Mouse (Mus musculus) thymus, adult 18-20 months (tissue): ENCODE results near the gene Pgbd1.
"Not testable (repeated sequence)": the region's sequence is repeated elsewhere in the genome, so short reads cannot be mapped to it uniquely, and the experiment has no call there.

Source experiments
- DNase-seq, 2 experiments: peaks; one replicate each; pipeline ENCODE4 v3.0.0; 2022; ENCODE audit warnings: mixed read lengths in 2 of 2

Gene Pgbd1

GRCm38 (mm10) chr13:21440503-21441206 lies at the start of gene Pgbd1:
Gene Pgbd1 (minus strand): TSS chr13:21441058.
- peak; percentile 28 to 55 for DNase-seq

- no peak for DNase-seq
These were observed 46.0 kb upstream of the Pgbd1 start for GRCm38 (mm10) chr13:21486881-21487280.

DNA sequence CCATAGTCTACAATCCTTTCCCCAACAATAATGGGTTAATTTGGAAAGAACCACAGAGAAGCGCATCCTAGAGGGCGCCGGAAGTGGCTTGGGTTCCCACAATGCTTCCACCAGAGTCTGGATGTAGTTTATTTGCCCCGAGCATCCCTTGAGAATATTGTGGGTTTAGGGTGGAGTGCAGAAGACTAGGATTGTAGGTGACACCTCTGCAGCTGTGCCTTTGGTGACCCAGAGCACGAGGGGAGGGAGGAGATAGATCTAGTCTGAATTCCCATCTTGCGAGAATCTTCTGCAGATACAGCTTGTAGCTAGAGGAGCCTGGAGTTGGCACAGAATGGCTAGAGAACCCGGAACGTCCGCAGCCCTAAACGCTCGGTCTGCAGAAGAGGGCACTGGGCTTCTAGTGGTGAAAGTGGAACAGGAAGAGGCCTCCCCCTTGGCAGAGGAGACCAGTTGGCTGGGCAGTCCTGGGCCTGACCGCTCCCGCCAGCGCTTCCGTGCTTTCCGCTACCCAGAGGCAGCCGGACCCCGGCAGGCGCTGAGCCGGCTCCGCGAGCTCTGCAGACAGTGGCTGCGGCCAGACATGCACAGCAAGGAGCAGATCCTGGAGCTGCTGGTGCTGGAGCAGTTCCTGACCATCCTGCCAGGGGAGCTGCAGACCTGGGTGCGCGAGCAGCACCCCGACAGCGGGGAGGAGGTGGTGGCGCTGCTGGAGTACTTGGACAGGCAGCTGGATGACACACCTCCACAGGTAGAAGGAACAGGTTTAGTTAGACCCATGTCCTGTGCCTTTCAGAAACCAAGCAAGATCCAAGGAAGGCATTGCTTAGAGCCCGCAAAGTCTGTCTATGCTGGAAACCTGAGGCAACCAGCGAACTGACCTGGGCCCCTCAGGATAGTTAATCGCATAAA lies 38.2 kb upstream of the Pgbd1 start, which contains the start of the genes Zkscan4 and Gm10065:
TSS of gene Zkscan4 (plus strand) at position 149 of the 912 bp plus-strand sequence.
TSS of gene Gm10065 (minus strand) at position 683 of the 912 bp plus-strand sequence.
- DNase-seq = not testable (repeated sequence)

- no peak for DNase-seq
These were observed 31.6 kb upstream of the Pgbd1 start for GRCm38 (mm10) chr13:21472427-21472826.

GRCm38 (mm10) chr13:21469097-21469496 lies 28.2 kb upstream of the Pgbd1 start:
- DNase-seq = no peak

- peak; percentile 24 to 29 for DNase-seq
These were observed 27.5 kb upstream of the Pgbd1 start, which contains the start of gene Nkapl for GRCm38 (mm10) chr13:21468061-21469019. Gene Nkapl (minus strand): TSS chr13:21468509.

GRCm38 (mm10) chr13:21467336-21467735 lies 26.5 kb upstream of the Pgbd1 start:
- DNase-seq = no peak

GRCm38 (mm10) chr13:21462516-21462915 lies 21.7 kb upstream of the Pgbd1 start:
- not testable (repeated sequence) for DNase-seq

GRCm38 (mm10) chr13:21456347-21456746 lies 15.5 kb upstream of the Pgbd1 start:
- DNase-seq = no peak

DNA sequence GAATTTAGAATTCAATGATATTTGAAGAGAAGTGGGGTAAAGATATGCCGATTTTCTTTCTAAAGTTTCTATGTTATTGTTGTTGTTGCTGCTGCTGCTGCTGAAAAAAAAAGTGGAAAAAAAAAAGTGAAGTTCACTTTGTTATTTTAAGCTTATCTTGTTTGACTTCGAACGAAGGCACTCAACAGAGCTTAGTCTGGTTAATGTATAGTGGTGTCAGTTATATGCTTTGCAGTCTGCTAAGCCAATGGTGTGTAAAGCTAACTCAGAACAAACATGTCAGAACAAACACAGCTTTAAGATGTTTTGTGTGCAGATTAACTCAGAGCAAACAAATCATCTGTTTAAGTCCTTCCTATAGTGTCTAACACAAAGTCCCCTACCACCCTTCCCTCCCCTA lies 13.3 kb upstream of the Pgbd1 start:
- no peak for DNase-seq

DNA sequence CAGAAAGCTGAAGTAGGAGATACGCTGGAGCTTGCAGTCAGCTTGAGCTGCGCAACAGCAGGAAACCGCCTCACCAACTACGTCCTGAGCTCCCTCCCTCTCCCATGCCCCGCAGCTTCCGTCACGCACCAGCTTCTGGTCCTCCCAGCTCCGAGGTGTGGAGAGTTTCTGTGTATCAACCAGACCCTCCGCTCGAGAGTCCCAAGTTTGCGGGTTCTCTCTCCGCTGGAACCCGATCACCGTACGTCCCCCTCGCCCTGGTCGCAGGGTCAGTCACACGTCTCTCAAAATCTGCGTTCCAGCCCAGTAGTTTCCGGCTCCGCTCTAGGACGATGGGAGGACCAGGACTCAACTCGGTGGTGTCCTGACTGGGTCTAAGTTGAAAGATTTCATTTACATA lies 12.6 kb upstream of the Pgbd1 start, which contains the start of gene Zscan26:
TSS of gene Zscan26 (minus strand) at position 282 of the 400 bp plus-strand sequence.
- DNase-seq = peak; percentile 42 to 52

DNA sequence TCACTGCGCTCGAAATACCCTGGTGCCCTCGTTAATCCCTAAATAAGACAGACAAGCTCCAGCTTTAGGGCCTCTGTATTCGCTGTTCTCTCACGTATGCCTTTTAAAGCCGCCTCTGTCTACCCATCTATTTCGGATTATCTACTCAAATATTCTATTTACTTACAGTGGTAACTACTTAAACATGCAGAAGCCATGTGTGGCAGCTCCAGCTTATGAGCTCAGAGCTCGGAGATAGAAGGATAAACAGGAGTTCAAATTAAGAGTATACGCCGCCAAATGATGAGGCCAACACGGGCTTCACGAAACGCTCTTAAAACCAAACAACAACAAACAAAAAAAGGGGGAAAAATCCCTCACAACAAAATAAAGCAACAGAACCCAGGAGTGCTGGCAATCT lies 12.2 kb upstream of the Pgbd1 start:
- no peak for DNase-seq

- no peak for DNase-seq
These were observed 7.2 kb upstream of the Pgbd1 start for GRCm38 (mm10) chr13:21447856-21448614.

DNA sequence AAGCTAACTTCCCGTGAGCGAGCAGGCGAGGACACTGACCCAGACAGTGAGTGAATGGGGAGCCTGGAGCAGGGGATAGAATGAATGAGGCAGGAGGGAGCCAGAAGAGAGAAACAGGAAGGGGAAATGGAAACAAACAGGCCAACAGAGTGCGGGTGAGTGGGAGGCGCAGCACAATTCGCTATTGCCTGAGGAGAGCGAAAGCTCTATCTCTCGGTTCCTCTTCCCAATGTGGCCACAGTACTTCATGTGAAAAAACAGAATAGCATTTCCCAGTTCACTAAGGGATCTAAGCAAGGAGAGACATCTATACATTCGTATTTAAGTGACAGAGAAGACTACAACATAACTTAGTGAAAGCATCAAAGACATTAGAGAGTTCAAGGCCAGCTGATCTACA lies 5.9 kb upstream of the Pgbd1 start:
- no peak for DNase-seq

- DNase-seq = no peak
These were observed 332 bp upstream of the Pgbd1 start for GRCm38 (mm10) chr13:21441207-21441572.

GRCm38 (mm10) chr13:21435476-21435875 lies 5.4 kb downstream of the Pgbd1 start:
- no peak for DNase-seq

DNA sequence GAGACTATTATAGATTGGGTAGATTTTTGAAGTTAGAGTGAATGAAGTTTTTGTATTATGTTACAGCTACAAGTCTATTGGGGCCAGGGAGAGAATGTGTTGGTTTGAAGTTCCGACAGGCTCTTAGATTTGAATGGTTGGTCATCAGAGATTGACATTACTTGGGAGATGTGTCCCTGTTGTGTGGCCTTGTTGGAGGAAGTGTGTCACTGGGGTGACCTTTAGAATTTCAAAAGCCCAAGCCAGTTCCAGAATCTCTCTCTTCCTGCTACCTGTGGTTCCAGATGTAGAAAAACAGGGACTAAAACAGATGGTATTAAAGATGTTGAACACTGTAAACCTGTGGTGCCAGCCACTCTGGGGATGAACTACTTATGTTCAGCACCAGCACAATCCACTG lies 13.2 kb downstream of the Pgbd1 start:
- no peak for DNase-seq

DNA sequence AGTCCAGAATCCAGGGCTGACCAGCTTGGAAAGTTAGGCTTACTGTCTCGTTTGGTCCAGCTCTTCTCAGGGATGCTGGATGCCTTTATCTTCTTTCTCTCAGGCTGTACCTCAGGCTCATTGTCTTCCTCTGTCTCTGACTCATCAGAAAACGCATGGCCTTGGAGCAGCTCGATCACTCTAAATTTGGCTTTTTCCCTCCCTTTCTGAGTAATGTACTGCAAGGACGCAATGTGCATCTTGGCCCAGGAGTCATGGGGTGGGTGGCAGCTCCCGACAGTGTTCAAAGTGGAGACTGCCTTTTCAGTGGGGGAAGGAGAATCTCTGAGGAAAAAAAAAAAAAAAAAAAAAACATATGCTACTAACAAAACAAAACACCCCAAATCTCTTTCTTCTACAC lies 17.6 kb downstream of the Pgbd1 start:
- DNase-seq = no peak

GRCm38 (mm10) chr13:21418865-21419264 lies 22.0 kb downstream of the Pgbd1 start:
- no peak for DNase-seq

- DNase-seq = no peak
These were observed 23.4 kb downstream of the Pgbd1 start for GRCm38 (mm10) chr13:21417298-21418010.

DNA sequence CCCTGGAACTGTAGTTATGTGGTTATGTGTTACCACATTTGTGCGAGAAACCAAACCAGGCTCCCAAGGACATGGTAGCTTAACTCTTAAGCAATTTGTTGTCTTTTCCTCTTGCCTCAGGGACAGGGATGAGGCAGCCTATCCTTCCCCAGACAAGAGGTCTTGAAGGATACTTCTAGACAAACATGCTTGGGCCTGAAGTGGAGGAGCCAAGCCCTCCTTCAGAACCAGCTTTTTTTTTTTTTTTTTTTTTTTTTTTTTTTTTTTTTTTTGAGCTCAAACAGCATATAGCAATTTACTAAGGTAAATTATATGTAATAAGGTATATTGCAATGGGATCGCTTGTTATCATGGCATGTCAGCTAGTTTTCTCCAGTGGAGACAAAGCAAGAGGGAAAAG lies 25.1 kb downstream of the Pgbd1 start:
- no peak for DNase-seq
